Mouse (Mus musculus) liver, embryonic 16.5 days (tissue): ENCODE measurements around the gene Slc25a39. TPM values are rescaled to one million over a fixed set of nuclear protein-coding genes. Genes with fewer than 3 reads are reported as not detected.

Experiments used
- ATAC-seq: fragments of 200-750 bp; cut with Nextera tagmentation; 2 replicates; pipeline ENCODE4 v1.8.0; 2017; ENCODE audit warnings: low read depth, mild to moderate bottlenecking, moderate number of reproducible peaks, moderate library complexity
- H3K27ac ChIP-seq: fragments of 300-500 bp; sonication (generic); 2 replicates; pipeline ENCODE4 v1.5.1; 2014; ENCODE audit warnings: mild to moderate bottlenecking, low read length
- H3K27me3 ChIP-seq: fragments of 300-500 bp; sonication (generic); 2 replicates; pipeline ENCODE4 v1.6.1; 2014; ENCODE audit warnings: low read depth, low read length, mixed read lengths; ENCODE audit not compliant: control insufficient read depth, insufficient read depth
- H3K36me3 ChIP-seq: fragments of 300-500 bp; sonication (generic); 2 replicates; pipeline ENCODE4 v1.6.1; 2014; ENCODE audit warnings: mild to moderate bottlenecking; ENCODE audit not compliant: control insufficient read depth, insufficient read depth
- H3K4me1 ChIP-seq: fragments of 300-500 bp; sonication (generic); 2 replicates; pipeline ENCODE4 v1.6.1; 2014; ENCODE audit warnings: low read depth, low read length, mixed read lengths; ENCODE audit not compliant: control insufficient read depth
- H3K4me2 ChIP-seq: fragments of 300-500 bp; sonication (generic); 2 replicates; pipeline ENCODE4 v1.6.1; 2014; ENCODE audit warnings: low read depth, low read length, mixed read lengths
- H3K4me3 ChIP-seq: fragments of 300-500 bp; sonication (generic); 2 replicates; pipeline ENCODE4 v1.5.1; 2014; ENCODE audit warnings: low read depth, mild to moderate bottlenecking, low read length
- H3K9ac ChIP-seq: fragments of 300-500 bp; sonication (generic); 2 replicates; pipeline ENCODE4 v1.6.1; 2014; ENCODE audit warnings: low read depth, low read length
- H3K9me3 ChIP-seq: fragments of 300-500 bp; sonication (generic); replicated peaks from 2 replicates; pipeline ENCODE4 v1.6.1; 2016; ENCODE audit warnings: low read length; ENCODE audit not compliant: control insufficient read depth
- WGBS: fragments of 180-500 bp; shearing (Covaris S2); extraction: QIAGEN DNeasy Blood & Tissue Kit; methylation state at CpG from one replicate; pipeline ENCODE4 v1.1.7; 2014; ENCODE audit not compliant: insufficient replicate concordance; 5-methylcytosine and 5-hydroxymethylcytosine counted together
- polyA plus RNA-seq: library from polyadenylated mRNA; unstranded; fragments of >200 nt; fragmentation: Nextera tagmentation; extraction: Ambion mirVana; gene quantifications from 2 replicates; pipeline ENCODE4 v1.2.1, GENCODE M21; 2015

Gene Slc25a39
- polyA plus RNA-seq, 1 experiment from 2014 or later = 500 TPM

- H3K36me3 ChIP-seq = no peaks in the 10 kb centered on the region
- 50% methylated on average over 10 of the region's 10 CpGs for WGBS
- no peak overlapping the region for H3K4me2 ChIP-seq
- H3K4me3 ChIP-seq = no peak overlapping the region
- H3K27me3 ChIP-seq = peaks cover 57% of the 10 kb centered on the region
- ATAC-seq = no peak
- no peaks in the 10 kb centered on the region for H3K9me3 ChIP-seq
- no peak overlapping the region for H3K27ac ChIP-seq
- peaks cover 11% of the 10 kb centered on the region for H3K4me1 ChIP-seq
- no peak overlapping the region for H3K9ac ChIP-seq
Observed at GRCm38 (mm10) chr11:102445264-102445890, 37.6 kb upstream of the Slc25a39 start.

GRCm38 (mm10) chr11:102444781-102445180 lies 37.0 kb upstream of the Slc25a39 start:
- peaks cover 52% of the 10 kb centered on the region for H3K27me3 ChIP-seq
- no peak for ATAC-seq
- WGBS = 44% methylated on average over 6 of the region's 6 CpGs

GRCm38 (mm10) chr11:102444321-102444720 lies 36.6 kb upstream of the Slc25a39 start:
- H3K4me1 ChIP-seq = peaks cover 11% of the 10 kb centered on the region
- no peaks in the 10 kb centered on the region for H3K9me3 ChIP-seq
- H3K4me3 ChIP-seq = no peak overlapping the region
- H3K27ac ChIP-seq = no peak overlapping the region
- ATAC-seq = no peak
- H3K27me3 ChIP-seq = peaks cover 49% of the 10 kb centered on the region
- H3K4me2 ChIP-seq = no peak overlapping the region
- WGBS = 71% methylated on average over 3 of the region's 3 CpGs
- no peaks in the 10 kb centered on the region for H3K36me3 ChIP-seq
- no peak overlapping the region for H3K9ac ChIP-seq

More at GRCm38 (mm10) chr11:102444781-102445180, 37.0 kb upstream of the Slc25a39 start:
- H3K36me3 ChIP-seq = no peaks in the 10 kb centered on the region
- no peak overlapping the region for H3K9ac ChIP-seq
- H3K9me3 ChIP-seq = no peaks in the 10 kb centered on the region
- no peak overlapping the region for H3K27ac ChIP-seq
- H3K4me2 ChIP-seq = no peak overlapping the region
- H3K4me1 ChIP-seq = peaks cover 11% of the 10 kb centered on the region
- no peak overlapping the region for H3K4me3 ChIP-seq

- Histone ChIP-seq H3K4me1 (peaks cover 11% of the 10 kb centered on the region), H3K4me2 (no peak overlapping the region), H3K27ac (no peak overlapping the region), H3K4me3 (no peak overlapping the region), H3K27me3 (peaks cover 49% of the 10 kb centered on the region), H3K9ac (no peak overlapping the region), H3K9me3 (no peaks in the 10 kb centered on the region), H3K36me3 (no peaks in the 10 kb centered on the region)
- WGBS = 55% methylated on average over 12 of the region's 12 CpGs
- no peak for ATAC-seq
Observed at GRCm38 (mm10) chr11:102443740-102444139, 36.0 kb upstream of the Slc25a39 start.

GRCm38 (mm10) chr11:102442089-102442488 lies 34.3 kb upstream of the Slc25a39 start:
- WGBS = 76% methylated on average over 6 of the region's 6 CpGs
- H3K27me3 ChIP-seq = peaks cover 49% of the 10 kb centered on the region
- H3K36me3 ChIP-seq = no peaks in the 10 kb centered on the region
- H3K4me2 ChIP-seq = no peak overlapping the region
- no peak for ATAC-seq
- H3K27ac ChIP-seq = no peak overlapping the region
- H3K4me3 ChIP-seq = no peak overlapping the region
- H3K9ac ChIP-seq = no peak overlapping the region
- peaks cover 13% of the 10 kb centered on the region for H3K4me1 ChIP-seq
- H3K9me3 ChIP-seq = no peaks in the 10 kb centered on the region

- H3K4me3 ChIP-seq = no peak overlapping the region
- H3K4me1 ChIP-seq = peaks cover 6% of the 10 kb centered on the region
- no peak for ATAC-seq
- H3K4me2 ChIP-seq = no peak overlapping the region
- H3K9me3 ChIP-seq = no peaks in the 10 kb centered on the region
- no peaks in the 10 kb centered on the region for H3K36me3 ChIP-seq
- no peak overlapping the region for H3K27ac ChIP-seq
- H3K27me3 ChIP-seq = peaks cover 49% of the 10 kb centered on the region
- WGBS = 53% methylated on average over 3 of the region's 3 CpGs
- H3K9ac ChIP-seq = no peak overlapping the region
Observed at GRCm38 (mm10) chr11:102441434-102441833, 33.7 kb upstream of the Slc25a39 start.

GRCm38 (mm10) chr11:102440255-102440654 lies 32.5 kb upstream of the Slc25a39 start:
- Histone ChIP-seq H3K4me2 (no peak overlapping the region), H3K9me3 (no peaks in the 10 kb centered on the region), H3K4me1 (peaks cover 6% of the 10 kb centered on the region), H3K9ac (no peak overlapping the region), H3K27ac (no peak overlapping the region), H3K36me3 (peaks cover 2% of the 10 kb centered on the region; the same call in 1 of the 2 replicates), H3K4me3 (no peak overlapping the region), H3K27me3 (peaks cover 40% of the 10 kb centered on the region)
- WGBS = 85% methylated on average over 8 of the region's 8 CpGs
- no peak for ATAC-seq

- H3K4me2 ChIP-seq = no peak overlapping the region
- peaks cover 6% of the 10 kb centered on the region for H3K4me1 ChIP-seq
- no peak overlapping the region for H3K4me3 ChIP-seq
Observed at GRCm38 (mm10) chr11:102439093-102440082, 31.6 kb upstream of the Slc25a39 start.

More at GRCm38 (mm10) chr11:102439093-102440082, 31.6 kb upstream of the Slc25a39 start:
- H3K9me3 ChIP-seq = no peaks in the 10 kb centered on the region
- H3K9ac ChIP-seq = no peak overlapping the region
- H3K27me3 ChIP-seq = peaks cover 34% of the 10 kb centered on the region
- H3K27ac ChIP-seq = no peak overlapping the region
- 69% methylated on average over 14 of the region's 14 CpGs for WGBS
- no peak for ATAC-seq
- H3K36me3 ChIP-seq = peaks cover 2% of the 10 kb centered on the region; the same call in 1 of the 2 replicates
